Mouse (Mus musculus): ENCODE data around the gene Srrm1. TPM values are rescaled to one million over a fixed set of nuclear protein-coding genes. Genes with fewer than 3 reads are reported as not detected.
A peak's percentile ranks its signal among the peaks of the same experiment; 100 is the strongest.

Gene Srrm1
- 226 and 233 TPM in 2 replicates for polyA plus RNA-seq (2015; fragmentation: Nextera tagmentation; extraction: Ambion mirVana)

DNA sequence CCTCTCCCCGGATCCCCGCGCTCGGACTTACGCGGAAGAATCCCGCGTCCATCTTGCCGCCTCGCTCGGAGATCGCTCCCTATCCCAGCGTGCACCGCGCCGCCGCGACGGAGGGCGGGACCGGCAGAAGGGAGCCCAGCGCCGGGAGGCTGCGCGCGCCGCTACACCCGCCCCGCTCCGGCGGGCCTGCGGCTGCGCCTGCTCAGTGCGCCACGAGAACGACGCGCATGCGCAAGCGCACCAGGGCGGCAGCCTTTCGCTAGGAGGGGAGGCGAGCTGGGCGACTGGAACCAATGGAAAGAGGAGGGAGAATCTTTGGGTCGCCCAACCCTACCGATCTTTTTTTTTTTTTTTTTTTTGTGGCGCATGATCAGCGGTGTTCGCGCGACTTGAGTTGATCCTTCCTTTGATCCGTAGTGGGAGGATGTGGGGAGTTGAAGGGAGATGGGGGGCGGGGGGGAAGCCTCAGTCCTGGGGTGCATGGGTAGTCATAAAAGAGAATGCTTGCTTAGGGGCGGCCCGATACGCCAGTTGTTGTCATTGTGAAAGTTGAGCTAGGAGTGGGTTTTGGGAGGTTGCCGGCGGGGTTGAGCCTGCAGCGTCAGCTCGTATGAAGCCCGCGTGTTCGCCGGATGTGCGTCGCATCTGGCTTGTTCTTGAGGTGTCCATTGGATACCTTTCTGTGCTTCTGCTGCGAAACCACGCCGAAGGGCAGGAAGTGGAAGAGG is at the start of gene Srrm1:
Srrm1 (minus strand) TSS at position 256 of the 728 bp plus-strand sequence.
- Histone ChIP-seq H3K36me3 (no peaks in the 10 kb centered on the region), H3K4me1 (peaks cover 20% of the 10 kb centered on the region; the same call in 1 of the 2 replicates), H3K4me2 (peak within 1 kb of the TSS; percentile 69), H3K9ac (peak within 1 kb of the TSS; percentile 99), H3K4me3 (replicated peaks) (peak within 1 kb of the TSS; percentile 99), H3K9me3 (no peaks in the 10 kb centered on the region), H3K27ac (peak within 1 kb of the TSS; percentile 100), H3K27me3 (replicated peaks) (no peaks in the 10 kb centered on the region)
- ATAC-seq (ENCODE audit: insufficient read depth, low FRiP score, low read depth) = peak; percentile 93
- WGBS = under 1% methylated on average over 68 of the region's 69 CpGs

DNA sequence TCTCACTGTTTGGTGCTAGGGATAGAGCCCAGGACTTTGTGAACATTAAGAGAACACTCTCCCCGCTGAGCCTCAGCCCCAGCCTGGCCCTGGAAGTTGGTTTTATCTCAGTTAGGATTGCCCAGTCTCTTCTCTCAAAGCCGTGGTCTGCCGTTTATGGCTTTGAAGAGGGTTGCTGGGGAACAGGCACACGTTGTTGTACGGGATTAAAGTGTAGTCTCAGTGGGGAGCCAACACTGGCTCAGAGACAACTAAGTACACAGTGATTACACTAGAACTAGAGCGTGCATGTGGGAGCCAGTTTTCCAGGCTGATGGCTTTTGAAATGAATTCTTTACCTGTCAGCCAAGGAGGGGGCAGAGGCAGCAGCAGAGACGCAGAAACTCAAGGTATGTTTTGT is 48.8 kb upstream of the Srrm1 start:
- ATAC-seq (ENCODE audit: insufficient read depth, low FRiP score, low read depth) = no peak
- Histone ChIP-seq H3K4me3 (replicated peaks) (no peak overlapping the region), H3K27ac (no peak overlapping the region), H3K9me3 (no peaks in the 10 kb centered on the region), H3K4me1 (peaks cover 5% of the 10 kb centered on the region), H3K4me2 (no peak overlapping the region), H3K36me3 (no peaks in the 10 kb centered on the region), H3K9ac (no peak overlapping the region), H3K27me3 (replicated peaks) (peaks cover 10% of the 10 kb centered on the region; the same call in 1 of the 2 replicates)
- WGBS = 37% methylated on average over 7 of the region's 7 CpGs

DNA sequence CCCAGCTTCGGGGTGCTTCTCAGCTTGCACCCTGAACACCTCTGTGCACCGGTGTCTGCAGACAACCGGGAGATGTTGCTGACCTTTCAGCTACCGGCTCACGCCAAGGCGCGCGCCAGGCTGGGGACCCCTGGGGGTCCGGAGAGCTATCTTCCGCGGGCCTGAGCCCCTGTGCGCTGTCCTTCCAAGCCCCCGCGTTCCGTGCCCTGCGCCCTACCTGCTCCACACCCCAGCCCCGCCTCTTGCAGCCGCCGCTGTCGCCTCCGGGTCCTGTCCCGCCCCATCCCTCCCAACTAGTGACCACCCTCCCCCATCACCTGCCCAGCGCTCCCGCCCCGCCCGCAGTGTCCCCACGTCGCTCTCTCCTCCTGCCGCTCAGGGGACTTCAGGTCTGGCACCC is 44.9 kb upstream of the Srrm1 start, which contains the start of gene Ncmap:
Ncmap (minus strand) TSS at position 237 of the 400 bp plus-strand sequence.
- Histone ChIP-seq H3K36me3 (no peaks in the 10 kb centered on the region), H3K9ac (0 out of 2 replicates have a peak within 1 kb of the TSS, but pooled peaks have one; percentile 16), H3K4me3 (replicated peaks) (peak within 1 kb of the TSS; percentile 44), H3K4me2 (peak within 1 kb of the TSS; percentile 82), H3K27me3 (replicated peaks) (peaks cover 10% of the 10 kb centered on the region), H3K27ac (peak within 1 kb of the TSS; percentile 86), H3K9me3 (no peaks in the 10 kb centered on the region), H3K4me1 (peaks cover 5% of the 10 kb centered on the region)
- ATAC-seq (ENCODE audit: insufficient read depth, low FRiP score, low read depth) = peak; percentile 69; the same call in 1 of the 2 replicates
- 1% methylated on average over 28 of the region's 29 CpGs for WGBS

DNA sequence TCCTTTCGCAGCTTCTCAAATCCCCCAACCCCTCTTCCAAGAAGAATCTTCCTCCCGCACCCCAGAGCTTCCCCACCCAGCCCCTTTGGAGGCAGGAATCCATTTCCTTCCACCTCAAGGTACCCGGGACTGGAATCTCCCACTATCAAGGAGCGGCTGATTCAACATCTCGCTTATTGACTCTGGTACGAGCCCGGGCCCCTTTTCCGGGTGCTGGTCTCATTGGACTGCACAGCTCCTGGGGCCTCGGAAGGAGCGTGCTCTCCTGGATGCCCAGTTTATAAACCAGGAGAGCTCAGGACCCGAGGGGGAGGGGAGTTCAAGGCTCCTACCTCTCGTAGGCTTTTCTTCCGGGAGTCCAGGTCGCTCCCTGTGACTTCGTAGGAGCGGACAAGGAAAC is 44.4 kb upstream of the Srrm1 start:
- Histone ChIP-seq H3K27me3 (replicated peaks) (peaks cover 10% of the 10 kb centered on the region), H3K4me2 (peak overlapping the region; percentile 82), H3K9me3 (no peaks in the 10 kb centered on the region), H3K36me3 (no peaks in the 10 kb centered on the region), H3K4me1 (peaks cover 5% of the 10 kb centered on the region), H3K9ac (0 out of 2 replicates have a peak overlapping the region, but pooled peaks have one; percentile 16), H3K27ac (peak overlapping the region; percentile 86), H3K4me3 (replicated peaks) (peak overlapping the region; percentile 44)
- WGBS = 4% methylated on average over 16 of the region's 16 CpGs
- peak; percentile 76 for ATAC-seq (ENCODE audit: insufficient read depth, low FRiP score, low read depth)

DNA sequence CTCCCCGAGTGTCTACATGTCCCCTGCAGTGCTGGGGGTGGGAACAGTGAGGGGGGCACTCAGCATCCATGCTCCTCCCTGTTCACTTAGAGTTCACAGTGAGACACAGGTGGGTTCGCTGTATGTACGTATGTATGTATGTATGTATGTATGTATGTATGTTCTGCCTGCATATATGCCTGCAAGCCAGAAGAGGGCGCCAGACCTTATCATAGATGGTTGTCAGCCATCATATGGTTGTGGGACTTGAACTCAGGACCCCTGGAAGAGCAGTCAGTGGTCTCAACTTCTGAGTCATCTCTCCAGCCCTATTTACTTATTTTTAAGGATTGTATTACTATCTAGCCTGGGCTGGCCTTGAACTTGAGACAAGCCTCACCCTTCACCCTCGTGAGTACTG is 43.2 kb upstream of the Srrm1 start:
- H3K9ac ChIP-seq = no peak overlapping the region
- peaks cover 10% of the 10 kb centered on the region for H3K27me3 ChIP-seq (replicated peaks)
- no peak overlapping the region for H3K27ac ChIP-seq
- peaks cover 5% of the 10 kb centered on the region for H3K4me1 ChIP-seq
- 0 out of 2 replicates have a peak overlapping the region, but pooled peaks have one; percentile 82 for H3K4me2 ChIP-seq
- H3K9me3 ChIP-seq = no peaks in the 10 kb centered on the region
- H3K36me3 ChIP-seq = no peaks in the 10 kb centered on the region
- ATAC-seq (ENCODE audit: insufficient read depth, low FRiP score, low read depth) = no peak
- 85% methylated on average over 5 of the region's 5 CpGs for WGBS
- no peak overlapping the region for H3K4me3 ChIP-seq (replicated peaks)

DNA sequence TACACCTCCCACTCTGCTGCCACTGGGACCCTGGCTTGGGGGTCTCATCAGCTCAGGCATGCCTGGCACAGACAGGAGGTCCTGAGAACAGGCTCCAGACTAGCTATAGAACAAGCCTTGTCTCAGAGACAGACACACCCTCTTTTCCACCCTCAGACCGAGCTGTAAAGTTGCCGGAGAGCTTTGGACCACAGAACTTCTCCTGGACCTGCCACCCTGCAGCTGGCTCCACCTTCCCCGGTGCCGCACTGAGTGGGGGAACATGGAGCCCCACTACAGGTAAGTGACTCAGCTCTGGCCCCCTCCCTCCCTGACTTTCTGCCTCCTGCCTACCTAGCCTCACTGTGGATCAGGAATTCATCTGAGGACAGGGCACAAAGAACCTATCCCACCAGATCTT is 42.3 kb upstream of the Srrm1 start:
- Histone ChIP-seq H3K9ac (no peak overlapping the region), H3K36me3 (no peaks in the 10 kb centered on the region), H3K4me1 (peaks cover 5% of the 10 kb centered on the region), H3K9me3 (no peaks in the 10 kb centered on the region), H3K4me2 (no peak overlapping the region), H3K27ac (no peak overlapping the region), H3K4me3 (replicated peaks) (no peak overlapping the region), H3K27me3 (replicated peaks) (peaks cover 10% of the 10 kb centered on the region)
- 66% methylated on average over 4 of the region's 4 CpGs for WGBS
- no peak for ATAC-seq (ENCODE audit: insufficient read depth, low FRiP score, low read depth)

DNA sequence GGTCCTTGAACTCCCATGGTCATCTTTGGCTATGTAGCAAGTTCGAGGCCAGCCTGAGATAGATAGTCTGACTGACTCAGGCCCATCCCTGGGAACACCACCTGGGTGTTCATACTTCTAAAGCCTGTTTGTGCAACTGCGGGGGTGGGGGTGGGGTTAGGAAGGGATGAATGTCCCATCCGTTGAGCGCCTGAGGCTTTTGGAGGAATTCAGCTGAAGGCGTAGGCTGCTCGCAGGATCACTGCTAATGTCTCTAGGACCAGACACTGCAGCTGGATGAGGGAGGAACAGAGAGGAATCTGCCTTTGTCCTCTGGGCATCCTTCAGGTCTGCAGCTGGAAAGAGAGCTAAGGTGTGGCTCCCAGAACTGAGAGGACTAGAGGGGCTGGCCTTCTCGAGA is 41.5 kb upstream of the Srrm1 start:
- no peak overlapping the region for H3K27ac ChIP-seq
- no peak overlapping the region for H3K4me2 ChIP-seq
- no peaks in the 10 kb centered on the region for H3K36me3 ChIP-seq
- peaks cover 10% of the 10 kb centered on the region for H3K27me3 ChIP-seq (replicated peaks)
- no peak overlapping the region for H3K9ac ChIP-seq
- H3K4me3 ChIP-seq (replicated peaks) = no peak overlapping the region
- 79% methylated on average over 7 of the region's 7 CpGs for WGBS
- no peaks in the 10 kb centered on the region for H3K9me3 ChIP-seq
- peaks cover 5% of the 10 kb centered on the region for H3K4me1 ChIP-seq
- no peak for ATAC-seq (ENCODE audit: insufficient read depth, low FRiP score, low read depth)

DNA sequence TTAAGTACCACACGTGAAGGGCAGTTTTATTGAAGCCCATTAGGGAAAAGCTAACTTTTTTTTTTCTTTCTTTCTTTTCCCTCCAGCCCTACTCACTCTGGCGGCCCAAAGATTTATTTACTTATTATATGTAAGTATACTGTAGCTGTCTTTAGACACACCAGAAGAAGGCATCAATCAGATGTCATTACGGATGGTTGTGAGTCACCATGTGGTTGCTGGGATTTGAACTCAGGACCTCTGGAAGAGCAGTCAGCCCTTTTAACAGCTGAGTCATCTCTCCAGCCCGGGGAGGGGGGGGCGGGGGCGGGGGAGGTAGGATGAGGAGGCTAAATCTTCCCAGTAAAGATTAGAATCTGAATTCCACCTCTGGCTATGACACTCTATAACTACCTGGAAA is 40.3 kb upstream of the Srrm1 start:
- ATAC-seq (ENCODE audit: insufficient read depth, low FRiP score, low read depth) = no peak
- Histone ChIP-seq H3K4me2 (no peak overlapping the region), H3K9ac (no peak overlapping the region), H3K4me1 (peaks cover 5% of the 10 kb centered on the region), H3K27ac (no peak overlapping the region), H3K36me3 (no peaks in the 10 kb centered on the region), H3K27me3 (replicated peaks) (peaks cover 10% of the 10 kb centered on the region), H3K4me3 (replicated peaks) (no peak overlapping the region), H3K9me3 (no peaks in the 10 kb centered on the region)
- WGBS = 66% methylated on average over 6 of the region's 6 CpGs

DNA sequence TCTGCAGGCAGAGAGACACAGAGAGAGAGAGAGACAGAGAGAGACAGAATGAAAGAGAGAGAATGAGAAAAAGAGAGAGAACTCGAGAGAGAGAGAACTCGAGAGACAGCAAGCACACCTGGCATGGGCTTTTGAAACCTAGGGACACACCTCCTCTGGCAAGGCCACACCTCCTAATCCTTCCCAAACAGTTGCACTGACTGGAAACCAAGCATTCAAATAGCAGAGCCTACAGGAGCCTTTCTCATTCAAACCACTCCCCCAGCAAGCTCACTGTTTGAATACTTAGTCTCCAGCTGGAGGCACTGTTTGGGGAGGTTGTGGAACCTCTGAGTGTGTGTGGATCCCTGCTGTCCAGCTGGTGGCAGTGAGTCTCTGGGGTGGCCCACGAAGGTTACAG is 39.7 kb upstream of the Srrm1 start:
- no peak for ATAC-seq (ENCODE audit: insufficient read depth, low FRiP score, low read depth)
- H3K27ac ChIP-seq = no peak overlapping the region
- no peak overlapping the region for H3K4me3 ChIP-seq (replicated peaks)
- H3K9ac ChIP-seq = no peak overlapping the region
- H3K36me3 ChIP-seq = no peaks in the 10 kb centered on the region
- no peaks in the 10 kb centered on the region for H3K9me3 ChIP-seq
- H3K27me3 ChIP-seq (replicated peaks) = peaks cover 5% of the 10 kb centered on the region
- no peak overlapping the region for H3K4me2 ChIP-seq
- 79% methylated on average over 3 of the region's 3 CpGs for WGBS
- peaks cover 2% of the 10 kb centered on the region for H3K4me1 ChIP-seq

DNA sequence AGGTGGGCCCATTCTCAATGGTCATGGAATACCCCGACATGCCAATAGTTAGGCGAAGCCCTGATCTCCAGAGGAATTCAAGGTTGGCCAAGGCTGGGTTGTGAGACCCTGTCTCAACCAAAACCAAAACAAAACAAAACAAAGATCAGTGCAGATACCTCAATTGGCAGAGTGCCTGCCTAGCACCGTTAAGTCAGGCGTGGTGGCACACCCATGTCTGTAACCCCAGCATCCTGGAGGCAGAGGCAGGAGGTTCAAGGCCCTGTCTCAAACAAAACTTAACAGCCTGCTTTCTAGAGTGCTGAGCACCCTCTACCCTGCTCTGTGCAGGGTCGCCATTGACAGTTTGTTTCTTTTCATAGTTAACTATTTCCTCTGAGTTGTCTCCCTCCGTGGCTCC is 37.9 kb upstream of the Srrm1 start:
- H3K9ac ChIP-seq = no peak overlapping the region
- H3K27ac ChIP-seq = no peak overlapping the region
- WGBS = 48% methylated on average over 6 of the region's 6 CpGs
- no peak overlapping the region for H3K4me2 ChIP-seq
- H3K4me1 ChIP-seq = no peaks in the 10 kb centered on the region; the same call in 1 of the 2 replicates
- H3K27me3 ChIP-seq (replicated peaks) = no peaks in the 10 kb centered on the region
- H3K36me3 ChIP-seq = no peaks in the 10 kb centered on the region
- no peak overlapping the region for H3K4me3 ChIP-seq (replicated peaks)
- no peaks in the 10 kb centered on the region for H3K9me3 ChIP-seq
- ATAC-seq (ENCODE audit: insufficient read depth, low FRiP score, low read depth) = no peak

DNA sequence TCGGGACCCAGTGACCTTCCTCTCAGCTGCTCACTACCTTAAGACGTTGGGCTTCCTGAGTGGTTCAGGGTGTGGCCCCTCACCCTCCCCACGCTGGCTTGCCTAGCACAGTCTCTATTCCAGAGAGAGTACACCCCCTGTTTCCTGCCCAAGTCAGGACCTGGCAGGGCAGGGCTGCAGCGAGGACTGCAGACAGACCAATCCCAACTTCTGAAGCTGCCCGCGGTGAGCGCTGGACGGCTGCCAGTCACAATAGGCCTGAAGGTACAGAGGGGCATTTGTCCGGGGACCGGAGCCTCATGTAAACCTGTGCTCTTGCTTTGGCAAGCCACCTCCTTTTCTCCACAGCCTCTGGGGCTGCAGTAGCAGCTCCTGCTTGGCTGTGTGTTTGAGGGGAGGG is 32.5 kb upstream of the Srrm1 start:
- ATAC-seq (ENCODE audit: insufficient read depth, low FRiP score, low read depth) = no peak; the same call in 1 of the 2 replicates
- H3K4me2 ChIP-seq = no peak overlapping the region
- H3K27ac ChIP-seq = no peak overlapping the region
- no peaks in the 10 kb centered on the region for H3K36me3 ChIP-seq
- no peak overlapping the region for H3K4me3 ChIP-seq (replicated peaks)
- no peak overlapping the region for H3K9ac ChIP-seq
- H3K27me3 ChIP-seq (replicated peaks) = no peaks in the 10 kb centered on the region
- H3K9me3 ChIP-seq = no peaks in the 10 kb centered on the region
- WGBS = 49% methylated on average over 10 of the region's 10 CpGs
- no peaks in the 10 kb centered on the region for H3K4me1 ChIP-seq

DNA sequence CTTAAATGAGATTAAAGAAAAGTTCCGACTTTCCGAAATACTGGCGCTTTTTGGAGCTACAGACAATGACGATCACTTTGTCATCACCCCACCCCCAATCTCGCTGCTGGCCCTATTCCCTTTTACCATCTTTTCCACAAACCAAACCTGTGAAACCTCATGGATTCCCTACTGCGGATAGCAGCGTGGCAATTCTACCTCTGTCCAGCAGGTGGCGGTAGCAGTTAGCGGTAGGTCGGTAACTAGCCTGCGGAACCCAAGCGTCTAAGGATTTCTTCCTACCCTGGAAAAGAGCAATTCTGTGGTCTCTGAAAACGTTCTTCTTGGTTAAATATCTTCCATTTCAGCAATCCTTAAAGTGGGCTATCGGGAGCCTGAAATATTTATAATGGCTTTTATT is 29.2 kb upstream of the Srrm1 start:
- ATAC-seq (ENCODE audit: insufficient read depth, low FRiP score, low read depth) = no peak
- no peak overlapping the region for H3K9ac ChIP-seq
- no peaks in the 10 kb centered on the region for H3K36me3 ChIP-seq
- no peak overlapping the region for H3K4me3 ChIP-seq (replicated peaks)
- no peaks in the 10 kb centered on the region for H3K27me3 ChIP-seq (replicated peaks)
- no peak overlapping the region for H3K4me2 ChIP-seq
- no peak overlapping the region for H3K27ac ChIP-seq
- H3K4me1 ChIP-seq = no peaks in the 10 kb centered on the region
- H3K9me3 ChIP-seq = no peaks in the 10 kb centered on the region
- 4% methylated on average over 14 of the region's 14 CpGs for WGBS

Measured in stomach, embryonic 15.5 days (tissue).